Mouse (Mus musculus): ENCODE results near the gene Otud3.
"Not testable (repeated sequence)": the region's sequence is repeated elsewhere in the genome, so short reads cannot be mapped to it uniquely, and the experiment has no call there.

Gene Otud3

GRCm38 (mm10) chr4:138889635-138890034 lies 24.1 kb downstream of the Otud3 start:
- no peak for DNase-seq

GRCm38 (mm10) chr4:138889165-138889564 lies 24.6 kb downstream of the Otud3 start:
- DNase-seq = no peak

- peak; percentile 81 to 87 for DNase-seq
These were observed 29.5 kb downstream of the Otud3 start for GRCm38 (mm10) chr4:138884261-138884660.

- DNase-seq = no peak
These were observed 31.6 kb downstream of the Otud3 start for GRCm38 (mm10) chr4:138882179-138882578.

- no peak for DNase-seq
These were observed 32.7 kb downstream of the Otud3 start for GRCm38 (mm10) chr4:138880811-138881584.

- no peak for DNase-seq
These were observed 33.9 kb downstream of the Otud3 start for GRCm38 (mm10) chr4:138879808-138880207.

GRCm38 (mm10) chr4:138878783-138879182 lies 35.0 kb downstream of the Otud3 start:
- no peak for DNase-seq

- no peak for DNase-seq
These were observed 36.0 kb downstream of the Otud3 start, which contains the start of gene Pla2g2e for GRCm38 (mm10) chr4:138877731-138878130. Gene Pla2g2e (plus strand): TSS chr4:138877942.

GRCm38 (mm10) chr4:138875986-138876385 lies 37.8 kb downstream of the Otud3 start:
- no peak for DNase-seq

GRCm38 (mm10) chr4:138875275-138875674 lies 38.5 kb downstream of the Otud3 start:
- DNase-seq = not testable (repeated sequence)

- no peak for DNase-seq
These were observed 39.9 kb downstream of the Otud3 start, which contains the start of gene Gm13030 for GRCm38 (mm10) chr4:138873864-138874263. Gene Gm13030 (minus strand): TSS chr4:138873964.

- no peak for DNase-seq
These were observed 45.1 kb downstream of the Otud3 start for GRCm38 (mm10) chr4:138868666-138869065.

- peak; percentile 59 to 81 for DNase-seq
These were observed 47.3 kb downstream of the Otud3 start for GRCm38 (mm10) chr4:138866413-138866812.

GRCm38 (mm10) chr4:138865991-138866390 lies 47.8 kb downstream of the Otud3 start:
- no peak for DNase-seq

- no peak for DNase-seq
These were observed 48.7 kb downstream of the Otud3 start for GRCm38 (mm10) chr4:138865092-138865491.

GRCm38 (mm10) chr4:138863344-138863998 lies 50.3 kb downstream of the Otud3 start, which contains the start of gene Pla2g5:
Gene Pla2g5 (minus strand): TSS chr4:138863482.
- no peak for DNase-seq

GRCm38 (mm10) chr4:138859728-138860127 lies 54.0 kb downstream of the Otud3 start:
- DNase-seq = peak; percentile 88 to 91

GRCm38 (mm10) chr4:138859245-138859644 lies 54.5 kb downstream of the Otud3 start:
- DNase-seq = peak; percentile 41 to 46

GRCm38 (mm10) chr4:138858446-138858845 lies 55.3 kb downstream of the Otud3 start:
- DNase-seq = peak in 1 of 2 experiments; percentile 23

- no peak for DNase-seq
These were observed 56.2 kb downstream of the Otud3 start for GRCm38 (mm10) chr4:138857576-138857975.

- DNase-seq = peak; percentile 57 to 63
These were observed 57.3 kb downstream of the Otud3 start for GRCm38 (mm10) chr4:138856491-138856890.

- no peak for DNase-seq
These were observed 58.6 kb downstream of the Otud3 start for GRCm38 (mm10) chr4:138855092-138855632.

- no peak for DNase-seq
These were observed 60.8 kb downstream of the Otud3 start for GRCm38 (mm10) chr4:138852961-138853360.

- peak; percentile 74 to 81 for DNase-seq
These were observed 62.3 kb downstream of the Otud3 start for GRCm38 (mm10) chr4:138851463-138851862.

Measured in cerebellum, postnatal 36 days (tissue).